Mouse (Mus musculus): ENCODE data around the gene Gata5. TPM values are rescaled to one million over a fixed set of nuclear protein-coding genes. Genes with fewer than 3 reads are reported as not detected.

Gata5 gene
- total RNA-seq (2012; rRNA removed), result not detected in 2 replicates
- not detected in 2 replicates for total RNA-seq (2014; rRNA removed)
- not detected in 2 replicates for polyA plus RNA-seq (2012; ENCODE audit: insufficient read length, low read depth)

GRCm38 (mm10) chr2:180334551-180334986 is at the start of gene Gata5:
TSS of gene Gata5 (minus strand) at chr2:180334699.
- Histone ChIP-seq H3K79me2 (replicated peaks; ENCODE audit: control insufficient read depth, extremely low read depth, insufficient read depth, poor library complexity, severe bottlenecking) (no peaks in the 10 kb centered on the region), H3K27me3 (replicated peaks) (peaks cover 80% of the 10 kb centered on the region), H3K9ac (ENCODE audit: insufficient read depth, low read depth) (no peak within 1 kb of the TSS), H3K36me3 (replicated peaks in 1 of 2; ENCODE audit: control insufficient read depth in 1 of 2, insufficient read depth in 1 of 2, low read length in 1 of 2) (no peaks in the 10 kb centered on the region), H3K9me3 (replicated peaks; ENCODE audit: low read length) (no peaks in the 10 kb centered on the region), H3K4me1 (ENCODE audit: control insufficient read depth in 1 of 2, insufficient read depth in 2 of 2) (no peaks in the 10 kb centered on the region), H3K4me3 (replicated peaks in 1 of 3; ENCODE audit: low read depth in 2 of 3, low read length in 2 of 3, poor library complexity in 1 of 3) (no peak within 1 kb of the TSS), H3K4me2 (ENCODE audit: insufficient read depth, low read depth, poor library complexity, severe bottlenecking) (no peak within 1 kb of the TSS), H3K27ac (ENCODE audit: insufficient read depth, low read depth) (no peak within 1 kb of the TSS)
- no peak for TF ChIP-seq CHD1 (IDR thresholded peaks at IDR 0.05; ENCODE audit: low read depth, low read length)
- TF ChIP-seq RCOR1 (conservative IDR thresholded peaks at IDR 0.05; ENCODE audit: low read depth, low read length), result no peak
- TF ChIP-seq UBTF (IDR thresholded peaks at IDR 0.05; ENCODE audit: low read depth, low read length), result no peak
- TF ChIP-seq SIN3A (IDR thresholded peaks at IDR 0.05; ENCODE audit: low read length), result no peak
- no peak for TF ChIP-seq CHD2 (IDR thresholded peaks at IDR 0.05; ENCODE audit: low read length)
- no peak for TF ChIP-seq SMC3 (IDR thresholded peaks at IDR 0.05; ENCODE audit: low read depth, low read length)
- TF ChIP-seq HCFC1 (IDR thresholded peaks at IDR 0.05; ENCODE audit: low read depth, low read length), result no peak
- no peak for TF ChIP-seq USF1 (IDR thresholded peaks at IDR 0.05; ENCODE audit: low read depth, low read length)
- TF ChIP-seq ZNF384 (IDR thresholded peaks at IDR 0.05; ENCODE audit: low read depth, low read length), result no peak
- TF ChIP-seq NRF1 (IDR thresholded peaks at IDR 0.05; ENCODE audit: low read depth, low read length), result no peak
- TF ChIP-seq KAT2A (IDR thresholded peaks at IDR 0.05; ENCODE audit: insufficient replicate concordance, low read length), result no peak
- no peak for TF ChIP-seq ZC3H11A (IDR thresholded peaks at IDR 0.05; ENCODE audit: low read depth, low read length)
- no peak for TF ChIP-seq PAX5 (IDR thresholded peaks at IDR 0.05; ENCODE audit: low read length)
- TF ChIP-seq TCF12 (IDR thresholded peaks at IDR 0.05; ENCODE audit: low read depth, low read length), result no peak
- dilution Hi-C loops (cut with MboI; ENCODE audit: extremely low pct_ligation_motif_present, extremely low pct_unique_long_range_greater_than_20kb, low sequenced_read_pairs) (no loop called here), in situ Hi-C loops (cut with MboI; ENCODE audit: low pct_ligation_motif_present, low pct_unique_long_range_greater_than_20kb, low sequenced_read_pairs) (no loop called here)
- no peak for DNase-seq (ENCODE audit: extremely low read depth)

GRCm38 (mm10) chr2:180376730-180377129 is 42.2 kb upstream of the Gata5 start:
- in situ Hi-C loops (cut with MboI; ENCODE audit: low pct_ligation_motif_present, low pct_unique_long_range_greater_than_20kb, low sequenced_read_pairs) (no loop called here), dilution Hi-C loops (cut with MboI; ENCODE audit: extremely low pct_ligation_motif_present, extremely low pct_unique_long_range_greater_than_20kb, low sequenced_read_pairs) (no loop called here)
- no peak for DNase-seq (ENCODE audit: extremely low read depth)
- Histone ChIP-seq H3K9me3 (replicated peaks; ENCODE audit: low read length) (no peaks in the 10 kb centered on the region), H3K27me3 (replicated peaks) (peaks cover 96% of the 10 kb centered on the region), H3K36me3 (replicated peaks in 1 of 2; ENCODE audit: control insufficient read depth in 1 of 2, insufficient read depth in 1 of 2, low read length in 1 of 2) (no peaks in the 10 kb centered on the region), H3K4me3 (replicated peaks in 1 of 3; ENCODE audit: low read depth in 2 of 3, low read length in 2 of 3, poor library complexity in 1 of 3) (no peak overlapping the region), H3K4me1 (ENCODE audit: control insufficient read depth in 1 of 2, insufficient read depth in 2 of 2) (no peaks in the 10 kb centered on the region), H3K79me2 (replicated peaks; ENCODE audit: control insufficient read depth, extremely low read depth, insufficient read depth, poor library complexity, severe bottlenecking) (no peaks in the 10 kb centered on the region), H3K4me2 (ENCODE audit: insufficient read depth, low read depth, poor library complexity, severe bottlenecking) (no peak overlapping the region), H3K27ac (ENCODE audit: insufficient read depth, low read depth) (no peak overlapping the region), H3K9ac (ENCODE audit: insufficient read depth, low read depth) (no peak overlapping the region)
- no peak for TF ChIP-seq RCOR1 (conservative IDR thresholded peaks at IDR 0.05; ENCODE audit: low read depth, low read length)
- no peak for TF ChIP-seq POLR2A (IDR thresholded peaks at IDR 0.05; ENCODE audit: low read depth, low read length)
- TF ChIP-seq GABPA (IDR thresholded peaks at IDR 0.05; ENCODE audit: insufficient replicate concordance, low read depth, low read length), result no peak
- TF ChIP-seq MYC (IDR thresholded peaks at IDR 0.05; ENCODE audit: low read depth, low read length), result no peak
- no peak for TF ChIP-seq MAFK (IDR thresholded peaks at IDR 0.05; ENCODE audit: insufficient replicate concordance, low read length)
- TF ChIP-seq EP300 (IDR thresholded peaks at IDR 0.05; ENCODE audit: low read length), result no peak
- no peak for TF ChIP-seq POLR2AphosphoS2 (IDR thresholded peaks at IDR 0.05; ENCODE audit: low read depth, low read length)
- no peak for TF ChIP-seq MXI1 (IDR thresholded peaks at IDR 0.05; ENCODE audit: low read depth, low read length)
- TF ChIP-seq ZKSCAN1 (IDR thresholded peaks at IDR 0.05; ENCODE audit: borderline replicate concordance, low read depth, low read length), result no peak
- TF ChIP-seq NRF1 (IDR thresholded peaks at IDR 0.05; ENCODE audit: low read depth, low read length), result no peak
- TF ChIP-seq E2F4 (IDR thresholded peaks at IDR 0.05; ENCODE audit: insufficient replicate concordance, low read depth, low read length), result no peak
- no peak for TF ChIP-seq TBP (conservative IDR thresholded peaks at IDR 0.05; ENCODE audit: low read depth, low read length)
- no peak for TF ChIP-seq USF2 (conservative IDR thresholded peaks at IDR 0.05; ENCODE audit: low read depth, low read length)
- TF ChIP-seq MAZ (IDR thresholded peaks at IDR 0.05; ENCODE audit: low read depth, low read length), result no peak
- TF ChIP-seq UBTF (IDR thresholded peaks at IDR 0.05; ENCODE audit: low read depth, low read length), result no peak
